Mouse (Mus musculus) kidney, embryonic 14.5 days (tissue): ENCODE results near the gene Ptgs1. TPM values are rescaled to one million over a fixed set of nuclear protein-coding genes. Genes with fewer than 3 reads are reported as not detected.

Experiments used
- ATAC-seq: fragments of 200-750 bp; cut with Nextera tagmentation; 2 replicates; pipeline ENCODE4 v1.8.0; 2017; ENCODE audit warnings: moderate number of reproducible peaks, mild to moderate bottlenecking, moderate TSS enrichment, moderate library complexity; ENCODE audit not compliant: low FRiP score, low TSS enrichment
- H3K27ac ChIP-seq: fragments of 300-500 bp; sonication (generic); 2 replicates; pipeline ENCODE4 v1.5.1; 2014; ENCODE audit warnings: low read depth, mild to moderate bottlenecking, low read length, moderate library complexity, mixed read lengths
- H3K27me3 ChIP-seq: fragments of 300-500 bp; sonication (generic); 2 replicates; pipeline ENCODE4 v1.6.1; 2014; ENCODE audit warnings: mild to moderate bottlenecking, low read length; ENCODE audit not compliant: control insufficient read depth, insufficient read depth
- H3K36me3 ChIP-seq: fragments of 300-500 bp; sonication (generic); 2 replicates; pipeline ENCODE4 v1.6.1; 2014; ENCODE audit warnings: low read length, mixed read lengths; ENCODE audit not compliant: control insufficient read depth, insufficient read depth
- H3K4me1 ChIP-seq: fragments of 300-500 bp; sonication (generic); 2 replicates; pipeline ENCODE4 v1.6.1; 2014; ENCODE audit warnings: low read length, mixed read lengths; ENCODE audit not compliant: control insufficient read depth, insufficient read depth
- H3K4me2 ChIP-seq: fragments of 300-500 bp; sonication (generic); replicated peaks from 2 replicates; pipeline ENCODE4 v1.6.1; 2014; ENCODE audit warnings: low read depth, mild to moderate bottlenecking, low read length
- H3K4me3 ChIP-seq: fragments of 300-500 bp; sonication (generic); 2 replicates; pipeline ENCODE4 v1.5.1; 2014; ENCODE audit warnings: mild to moderate bottlenecking, low read length
- H3K9ac ChIP-seq: fragments of 300-500 bp; sonication (generic); 2 replicates; pipeline ENCODE4 v1.6.1; 2014; ENCODE audit warnings: low read depth, mild to moderate bottlenecking, low read length, moderate library complexity
- H3K9me3 ChIP-seq: fragments of 300-500 bp; sonication (generic); 2 replicates; pipeline ENCODE4 v1.6.1; 2016; ENCODE audit warnings: low read length; ENCODE audit not compliant: control insufficient read depth
- WGBS: fragments of 180-500 bp; shearing (Covaris S2); extraction: QIAGEN DNeasy Blood & Tissue Kit; methylation state at CpG from one replicate; pipeline ENCODE4 v1.1.7; 2014; 5-methylcytosine and 5-hydroxymethylcytosine counted together
- polyA plus RNA-seq: library from polyadenylated mRNA; unstranded; fragments of >200 nt; fragmentation: Nextera tagmentation; extraction: Ambion mirVana; gene quantifications from 2 replicates; pipeline ENCODE4 v1.2.1, GENCODE M21; 2014

Gene Ptgs1
- polyA plus RNA-seq, 1 experiment from 2014 or later, result 24.6 TPM

DNA sequence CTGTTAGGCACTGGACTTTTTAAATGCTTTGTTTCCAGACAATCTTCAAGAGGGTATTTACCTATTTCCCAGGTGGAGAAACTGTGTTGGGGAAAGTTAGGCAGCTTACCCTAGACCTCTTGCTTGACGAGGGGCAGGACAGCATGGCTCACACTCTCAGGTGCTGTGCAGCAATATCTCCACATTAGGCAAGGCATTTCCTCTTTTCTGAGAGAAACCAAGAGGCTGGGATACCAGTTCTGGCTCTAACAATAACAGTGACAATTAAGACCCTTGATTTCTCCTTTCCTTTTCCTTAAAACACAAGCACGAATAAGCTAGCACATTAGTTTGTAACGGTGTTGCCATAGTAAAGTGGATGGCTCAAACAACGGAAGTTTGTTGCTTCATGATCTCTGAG lies 40.9 kb downstream of the Ptgs1 start:
- 78% methylated on average over 4 of the region's 4 CpGs for WGBS
- Histone ChIP-seq H3K27ac (no peak overlapping the region), H3K27me3 (no peaks in the 10 kb centered on the region), H3K36me3 (no peaks in the 10 kb centered on the region), H3K4me3 (no peak overlapping the region), H3K4me1 (no peaks in the 10 kb centered on the region), H3K9ac (no peak overlapping the region), H3K4me2 (no peak overlapping the region), H3K9me3 (no peaks in the 10 kb centered on the region)
- ATAC-seq, result no peak

DNA sequence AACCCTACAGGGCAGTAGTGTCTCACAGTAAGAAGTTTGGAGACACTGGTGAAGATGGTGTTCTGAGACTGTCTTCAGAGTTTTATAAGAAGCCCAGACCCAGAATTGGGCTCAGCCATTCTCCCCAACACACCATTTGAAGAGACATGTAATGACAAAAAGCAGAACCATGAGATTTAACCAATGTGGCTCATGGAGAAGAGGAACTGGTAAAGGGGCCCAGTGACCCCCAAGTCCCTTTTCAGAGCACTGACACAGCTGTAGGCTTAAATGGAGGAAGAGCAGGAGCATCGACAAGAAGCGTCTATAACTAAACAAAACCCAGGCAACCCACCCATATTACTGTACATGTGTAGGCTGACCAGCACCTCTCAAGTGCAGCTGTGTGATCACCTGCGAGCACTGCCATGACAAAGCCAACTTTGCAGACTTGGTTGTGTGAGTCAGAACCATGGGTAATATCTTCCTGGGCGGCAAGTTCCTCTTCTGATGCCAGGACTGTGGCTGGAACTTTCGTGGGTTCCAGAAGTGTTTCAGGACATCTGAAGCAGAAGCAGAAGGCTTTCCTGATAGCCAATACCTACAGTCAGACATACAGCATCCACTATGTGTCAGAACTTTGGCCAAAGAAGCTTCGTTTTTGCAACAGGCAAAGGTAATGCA lies 42.2 kb downstream of the Ptgs1 start:
- 82% methylated on average over 6 of the region's 6 CpGs for WGBS

DNA sequence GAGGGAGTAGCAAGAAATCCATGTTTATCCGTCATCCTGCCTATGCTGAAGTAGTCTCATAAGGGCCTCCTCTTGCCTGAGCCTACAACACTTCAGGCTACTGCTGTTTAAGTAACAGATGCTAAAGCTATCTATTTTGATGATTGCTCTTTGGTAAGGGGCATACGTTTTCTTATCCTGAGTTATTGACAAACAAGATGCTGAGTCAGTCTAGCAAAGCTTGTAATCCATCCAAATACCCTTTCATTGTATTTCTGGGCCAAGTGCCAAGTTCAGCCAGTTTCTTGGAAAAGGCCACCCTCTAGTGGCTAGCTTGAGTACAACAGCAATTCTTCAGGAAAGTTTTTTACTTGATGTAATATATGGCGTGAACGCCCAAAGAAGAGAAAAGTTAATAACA lies 46.2 kb downstream of the Ptgs1 start:
- no peak overlapping the region for H3K27ac ChIP-seq
- no peak overlapping the region for H3K9ac ChIP-seq
- H3K4me3 ChIP-seq, result no peak overlapping the region
- no peaks in the 10 kb centered on the region for H3K36me3 ChIP-seq
- 0 out of 2 replicates have a peak, but pooled peaks have one; percentile 12 for ATAC-seq
- no peak overlapping the region for H3K4me2 ChIP-seq
- H3K27me3 ChIP-seq, result 0 out of 2 replicates have a peak, but pooled peaks cover 3% of the 10 kb centered on the region
- H3K4me1 ChIP-seq, result no peaks in the 10 kb centered on the region
- no peaks in the 10 kb centered on the region for H3K9me3 ChIP-seq
- 41% methylated on average over 4 of the region's 4 CpGs for WGBS

More for the DNA sequence above, 42.2 kb downstream of the Ptgs1 start:
- Histone ChIP-seq H3K27me3 (no peaks in the 10 kb centered on the region), H3K9me3 (no peaks in the 10 kb centered on the region), H3K4me3 (no peak overlapping the region), H3K27ac (no peak overlapping the region), H3K4me1 (no peaks in the 10 kb centered on the region), H3K4me2 (no peak overlapping the region), H3K36me3 (no peaks in the 10 kb centered on the region), H3K9ac (no peak overlapping the region)
- no peak for ATAC-seq

DNA sequence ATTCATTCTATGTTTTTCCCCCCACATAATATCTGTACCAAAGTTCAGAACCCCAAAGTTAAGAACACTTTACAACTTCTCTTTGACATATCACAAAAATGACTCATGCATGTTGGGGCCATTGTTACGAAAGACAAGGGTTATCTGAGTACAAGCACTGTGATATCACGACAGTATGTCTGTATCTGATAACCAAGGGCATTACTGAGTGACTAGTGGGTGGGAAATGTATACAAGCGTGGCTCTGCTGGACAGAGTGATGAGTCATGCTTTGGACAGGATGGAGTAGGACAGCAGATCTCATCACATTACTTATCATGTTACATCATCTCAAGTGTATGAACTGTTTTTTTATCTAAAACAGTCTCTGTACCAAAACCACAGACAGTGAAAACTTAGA lies 48.5 kb downstream of the Ptgs1 start:
- H3K4me1 ChIP-seq, result no peaks in the 10 kb centered on the region
- ATAC-seq, result no peak
- H3K4me3 ChIP-seq, result no peak overlapping the region
- 66% methylated on average over 3 of the region's 3 CpGs for WGBS
- H3K9me3 ChIP-seq, result no peaks in the 10 kb centered on the region
- H3K4me2 ChIP-seq, result no peak overlapping the region
- H3K27me3 ChIP-seq, result 0 out of 2 replicates have a peak, but pooled peaks cover 3% of the 10 kb centered on the region
- H3K9ac ChIP-seq, result no peak overlapping the region
- no peak overlapping the region for H3K27ac ChIP-seq
- no peaks in the 10 kb centered on the region for H3K36me3 ChIP-seq

DNA sequence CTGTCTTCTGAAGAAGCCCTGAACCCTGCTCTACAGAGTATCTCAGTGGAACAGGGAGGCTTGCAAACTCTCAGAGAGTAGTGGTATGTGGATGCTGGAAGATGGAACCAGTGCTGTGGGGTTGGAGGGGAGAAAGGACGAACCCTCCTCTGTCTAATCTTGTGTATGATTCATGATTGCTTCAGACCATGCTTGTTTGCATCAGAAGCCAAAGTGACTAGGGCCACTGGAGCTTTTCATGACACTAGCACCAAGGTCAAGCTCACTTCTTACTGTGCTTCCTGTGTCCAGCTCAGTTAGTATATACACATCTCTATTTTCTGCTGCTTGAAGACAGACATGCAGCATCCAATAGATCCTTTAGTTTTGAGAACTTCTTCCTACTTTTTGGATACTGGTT lies 50.9 kb downstream of the Ptgs1 start:
- Histone ChIP-seq H3K4me1 (no peaks in the 10 kb centered on the region), H3K9ac (no peak overlapping the region), H3K4me3 (no peak overlapping the region), H3K27me3 (0 out of 2 replicates have a peak, but pooled peaks cover 3% of the 10 kb centered on the region), H3K9me3 (no peaks in the 10 kb centered on the region), H3K36me3 (no peaks in the 10 kb centered on the region), H3K4me2 (no peak overlapping the region), H3K27ac (no peak overlapping the region)
- ATAC-seq, result no peak
- 84% methylated on average over 1 of the region's 1 CpGs for WGBS

DNA sequence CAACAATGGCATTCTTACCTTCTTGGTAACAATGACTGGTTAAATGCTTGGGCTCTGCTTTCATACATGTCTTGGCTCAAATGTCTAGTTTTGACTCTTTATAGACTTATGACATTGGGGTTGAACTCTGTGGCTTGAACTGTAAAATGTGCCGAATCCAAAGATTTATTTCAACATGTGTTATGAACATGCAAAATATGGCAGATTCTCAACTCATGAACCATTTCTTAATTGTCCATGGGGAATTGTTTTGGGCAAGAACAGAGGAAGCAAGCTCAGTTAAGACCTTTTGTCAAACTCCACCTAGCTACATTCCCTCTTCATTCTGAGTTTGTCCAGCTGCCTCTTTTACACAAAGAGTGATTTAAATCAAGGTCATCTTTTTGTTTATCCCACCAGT lies 52.1 kb downstream of the Ptgs1 start:
- Histone ChIP-seq H3K4me3 (no peak overlapping the region), H3K4me2 (no peak overlapping the region), H3K4me1 (no peaks in the 10 kb centered on the region), H3K27ac (no peak overlapping the region), H3K36me3 (no peaks in the 10 kb centered on the region), H3K9ac (no peak overlapping the region), H3K9me3 (no peaks in the 10 kb centered on the region), H3K27me3 (0 out of 2 replicates have a peak, but pooled peaks cover 3% of the 10 kb centered on the region)
- WGBS, result 90% methylated on average over 1 of the region's 1 CpGs
- no peak for ATAC-seq

Other genes with a start within 250 kb of the Ptgs1 start
- 238 and 244 TPM in 2 replicates for gene Ndufa8, start 181.0 kb upstream of the Ptgs1 start, polyA plus RNA-seq
- gene Morn5, start 181.0 kb upstream of the Ptgs1 start, polyA plus RNA-seq, result 0.87 TPM in 1 of 2 replicates, not detected in the other
- 1.6 and 3.0 TPM in 2 replicates for gene Lhx6, start 125.0 kb upstream of the Ptgs1 start, polyA plus RNA-seq
- gene Mrrf, start 94.0 kb upstream of the Ptgs1 start, polyA plus RNA-seq, result 33.1 and 33.7 TPM in 2 replicates
- 62.1 and 77.1 TPM in 2 replicates for gene Rbm18, start 93.7 kb upstream of the Ptgs1 start, polyA plus RNA-seq
- 0.03 and 0.04 TPM in 2 replicates for gene Olfr338, start 143.1 kb downstream of the Ptgs1 start, polyA plus RNA-seq
- not detected in 2 replicates for gene Olfr339, start 188.5 kb downstream of the Ptgs1 start, polyA plus RNA-seq
- gene Olfr340, start 222.2 kb downstream of the Ptgs1 start, polyA plus RNA-seq, result not detected in 2 replicates